Mouse (Mus musculus) liver (tissue): ENCODE results near the gene Vps50.
"Not testable (repeated sequence)": the region's sequence is repeated elsewhere in the genome, so short reads cannot be mapped to it uniquely, and the experiment has no call there.

Experiments
- DNase-seq: peaks from one replicate; pipeline ENCODE4 v3.0.0-alpha.2; 2020; ENCODE audit warnings: mixed read lengths

Vps50 gene

GRCm38 (mm10) chr6:3539470-3539869, 41.3 kb downstream of the Vps50 start:
- no peak for DNase-seq

- DNase-seq, result no peak
Measured at GRCm38 (mm10) chr6:3543862-3544261, 45.7 kb downstream of the Vps50 start.

GRCm38 (mm10) chr6:3544970-3545369, 46.8 kb downstream of the Vps50 start:
- no peak for DNase-seq

- no peak for DNase-seq
Measured at GRCm38 (mm10) chr6:3548959-3549358, 50.8 kb downstream of the Vps50 start.

GRCm38 (mm10) chr6:3549992-3550391, 51.8 kb downstream of the Vps50 start:
- DNase-seq, result no peak

- not testable (repeated sequence) for DNase-seq
Measured at GRCm38 (mm10) chr6:3552681-3553080, 54.5 kb downstream of the Vps50 start.

- DNase-seq, result no peak
Measured at GRCm38 (mm10) chr6:3557177-3557576, 59.0 kb downstream of the Vps50 start.

- DNase-seq, result no peak
Measured at GRCm38 (mm10) chr6:3560009-3560408, 61.8 kb downstream of the Vps50 start.

GRCm38 (mm10) chr6:3562301-3562700, 64.1 kb downstream of the Vps50 start:
- DNase-seq, result no peak

- DNase-seq, result not testable (repeated sequence)
Measured at GRCm38 (mm10) chr6:3564118-3564517, 65.9 kb downstream of the Vps50 start.

- no peak for DNase-seq
Measured at GRCm38 (mm10) chr6:3565005-3565404, 66.8 kb downstream of the Vps50 start.

- no peak for DNase-seq
Measured at GRCm38 (mm10) chr6:3565667-3566066, 67.5 kb downstream of the Vps50 start.

GRCm38 (mm10) chr6:3567071-3567610, 69.0 kb downstream of the Vps50 start:
- no peak for DNase-seq

GRCm38 (mm10) chr6:3572221-3572815, 74.1 kb downstream of the Vps50 start:
- no peak for DNase-seq

- no peak for DNase-seq
Measured at GRCm38 (mm10) chr6:3573787-3574186, 75.6 kb downstream of the Vps50 start.

GRCm38 (mm10) chr6:3585402-3585801, 87.2 kb downstream of the Vps50 start:
- no peak for DNase-seq

GRCm38 (mm10) chr6:3590289-3590904, 92.2 kb downstream of the Vps50 start:
- DNase-seq, result no peak

GRCm38 (mm10) chr6:3594246-3594645, 96.1 kb downstream of the Vps50 start:
- no peak for DNase-seq

GRCm38 (mm10) chr6:3612827-3613226, 114.6 kb downstream of the Vps50 start:
- DNase-seq, result no peak

GRCm38 (mm10) chr6:3620428-3621387, 122.5 kb downstream of the Vps50 start:
- DNase-seq, result not testable (repeated sequence)
